Mouse (Mus musculus) frontal cortex, postnatal 10 days (tissue): ENCODE results near the gene Zbtb3.

ENCODE experiments used
- DNase-seq, 2 experiments: peaks; one replicate each; pipeline ENCODE4 v3.0.0; 2022; ENCODE audit warnings: low spot score in 2 of 2, mixed read lengths in 1 of 2

Zbtb3 gene

DNA sequence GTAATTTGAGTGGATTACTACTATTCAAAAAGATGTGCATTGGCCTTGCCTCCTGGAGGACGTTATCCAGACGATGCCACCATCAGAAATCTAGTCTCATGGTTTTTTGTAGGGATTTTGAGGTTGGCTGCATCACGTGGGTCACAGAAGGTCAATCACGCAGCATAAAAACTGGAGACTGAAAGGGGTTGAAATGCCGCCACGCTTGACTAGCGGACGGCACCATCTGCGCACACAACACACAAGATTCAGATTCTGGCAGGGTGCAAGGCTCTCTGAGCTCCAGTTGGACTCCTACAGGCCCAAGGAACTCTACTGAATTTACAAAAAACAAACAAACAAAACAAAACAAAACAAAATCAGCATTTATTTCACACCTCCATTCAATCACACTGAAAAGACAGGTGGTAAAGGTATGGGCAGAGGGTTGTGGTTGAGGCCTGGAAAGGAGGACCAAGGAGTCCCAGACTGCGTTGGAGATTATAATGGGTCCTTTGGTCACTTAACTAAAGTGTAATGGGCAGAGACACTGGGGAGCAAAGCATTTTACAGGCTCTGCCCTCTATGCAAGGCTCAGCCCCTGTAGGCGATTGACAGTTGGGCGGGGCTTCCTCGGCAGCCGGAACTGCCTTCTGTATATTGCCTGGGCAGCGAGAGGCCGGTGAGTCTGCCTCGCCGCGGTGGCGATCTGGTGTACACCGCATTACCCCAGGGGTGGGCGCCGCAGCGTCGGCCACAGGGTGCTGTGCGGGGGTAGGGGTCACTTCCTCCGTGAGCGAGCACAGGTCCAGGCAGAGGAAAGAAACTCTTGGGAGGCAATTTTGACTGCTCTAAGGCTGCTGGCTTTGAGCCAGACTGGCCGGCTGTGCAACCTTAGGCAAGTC, 37.8 kb downstream of the Zbtb3 start:
- DNase-seq = peak; percentile 66 to 69

- DNase-seq = no peak
Measured at GRCm38 (mm10) chr19:8841012-8841411, 38.7 kb downstream of the Zbtb3 start.

DNA sequence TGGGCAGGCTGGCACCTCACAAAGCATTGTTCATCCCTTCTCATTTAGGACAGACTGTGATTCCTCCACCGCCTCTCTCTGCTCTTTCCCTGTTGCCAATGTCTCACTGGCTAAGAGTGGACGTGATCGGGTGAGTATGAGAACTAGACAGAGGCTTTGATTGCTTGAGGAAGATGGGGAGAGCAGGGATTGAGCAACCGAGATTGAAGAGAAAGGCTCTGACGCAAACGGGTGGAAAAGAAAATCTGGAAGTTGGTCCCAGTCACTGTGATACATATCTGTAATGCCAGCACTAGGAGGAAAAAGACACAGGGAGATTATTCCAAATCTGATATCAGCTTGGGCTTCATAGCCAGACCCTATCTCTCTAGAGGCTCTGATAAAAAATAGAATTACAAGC, 40.6 kb downstream of the Zbtb3 start:
- DNase-seq = no peak

- peak; percentile 42 to 66 for DNase-seq
Measured at GRCm38 (mm10) chr19:8844371-8845129, 42.2 kb downstream of the Zbtb3 start.

DNA sequence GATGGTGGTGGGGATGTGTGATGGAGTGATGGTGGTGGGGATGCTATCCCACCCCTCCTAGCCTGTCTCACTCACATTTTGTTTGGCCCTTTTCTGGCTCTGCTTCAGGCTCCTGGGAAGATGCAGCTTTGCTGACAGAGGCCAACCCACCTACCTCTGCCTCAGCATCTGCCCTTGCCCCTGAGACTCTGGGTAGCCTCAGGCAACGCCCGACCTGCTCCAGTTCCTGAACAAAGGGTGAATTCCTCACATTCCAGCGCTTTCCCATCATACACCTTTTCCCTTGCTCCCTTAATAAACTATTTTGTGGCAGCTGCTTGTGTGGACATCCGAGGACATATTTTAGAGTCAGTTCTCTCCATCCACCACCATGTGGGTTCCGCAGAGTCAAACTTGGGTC, 46.0 kb downstream of the Zbtb3 start:
- no peak for DNase-seq

DNA sequence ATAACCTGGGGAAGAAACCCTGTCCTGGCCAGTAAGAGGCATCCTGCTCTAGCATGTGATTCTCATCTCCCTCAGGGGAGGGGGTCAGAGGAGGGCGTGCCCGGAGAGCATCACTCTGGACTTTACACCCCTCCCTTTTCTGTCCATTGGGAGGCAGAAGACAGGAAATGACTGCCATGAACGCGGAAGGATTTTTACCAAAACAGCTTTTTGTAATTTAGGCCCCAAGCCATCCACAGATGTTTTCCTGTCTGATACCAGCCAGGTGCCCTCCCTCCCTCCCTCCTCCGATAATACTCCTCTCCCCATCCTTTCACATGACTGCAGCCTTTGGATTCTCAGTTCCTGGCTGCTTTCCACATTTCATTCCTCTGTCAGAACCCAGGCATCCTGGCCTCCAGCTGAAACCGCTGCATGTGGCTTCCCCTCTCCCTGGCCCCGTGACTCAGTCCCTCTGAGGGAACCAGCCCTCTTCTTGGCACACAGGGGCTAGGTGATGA, 48.1 kb downstream of the Zbtb3 start, which contains the start of gene Lrrn4cl:
Gene Lrrn4cl, plus strand, starts transcription at position 367 of the 500 bp plus-strand sequence.
- DNase-seq = no peak

DNA sequence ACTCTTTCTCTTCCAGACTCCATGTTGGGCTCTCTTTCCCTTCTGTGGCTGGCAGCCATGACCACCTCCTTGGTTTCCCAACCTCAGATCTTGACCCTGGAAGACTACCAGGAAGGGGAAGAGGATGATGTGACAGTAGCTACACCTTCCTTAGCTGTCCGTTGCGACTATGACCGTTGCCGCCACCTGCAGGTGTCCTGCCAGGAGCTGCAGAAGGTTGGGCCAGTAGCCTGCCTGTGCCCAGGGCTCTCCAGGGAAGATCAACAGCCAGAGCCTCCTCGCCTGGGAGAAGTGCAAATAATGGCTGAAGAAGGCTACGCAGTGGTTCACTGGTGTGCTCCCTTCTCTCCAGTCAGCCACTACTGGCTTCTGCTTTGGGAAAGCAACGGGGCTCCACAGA, 49.3 kb downstream of the Zbtb3 start:
- no peak for DNase-seq

DNA sequence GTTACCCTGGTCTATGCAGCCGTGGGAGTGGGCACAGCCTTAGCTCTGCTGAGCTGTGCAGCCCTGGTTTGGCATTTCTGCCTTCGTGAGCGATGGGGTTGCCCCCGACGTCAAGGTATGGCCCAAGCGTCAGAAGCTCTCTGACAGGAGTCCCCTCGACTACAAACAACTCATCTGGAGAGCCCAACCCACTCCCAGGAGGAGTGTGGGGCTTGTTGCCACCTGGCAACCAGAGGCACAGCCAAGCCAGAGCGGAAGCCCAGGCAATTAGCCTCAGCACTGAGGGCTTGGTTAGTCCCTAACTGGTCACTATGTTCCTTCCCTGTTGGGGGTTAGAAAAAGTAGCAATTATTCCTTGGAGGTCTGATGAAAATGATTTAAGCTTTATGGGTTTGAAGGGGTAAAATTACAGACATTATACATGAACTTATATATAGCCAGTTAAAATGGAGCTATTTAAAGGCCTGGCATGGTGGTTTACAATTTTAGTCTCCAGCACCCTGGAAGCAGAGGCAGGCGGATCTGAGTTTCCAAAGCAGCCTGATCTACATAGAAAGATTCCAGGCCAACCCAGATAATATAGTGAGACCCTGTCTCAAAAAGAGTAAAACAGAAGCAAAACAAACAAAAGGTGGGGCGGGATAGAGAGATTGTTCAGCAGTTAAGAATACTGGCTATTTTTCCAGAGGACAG, 50.0 kb downstream of the Zbtb3 start:
- no peak for DNase-seq

DNA sequence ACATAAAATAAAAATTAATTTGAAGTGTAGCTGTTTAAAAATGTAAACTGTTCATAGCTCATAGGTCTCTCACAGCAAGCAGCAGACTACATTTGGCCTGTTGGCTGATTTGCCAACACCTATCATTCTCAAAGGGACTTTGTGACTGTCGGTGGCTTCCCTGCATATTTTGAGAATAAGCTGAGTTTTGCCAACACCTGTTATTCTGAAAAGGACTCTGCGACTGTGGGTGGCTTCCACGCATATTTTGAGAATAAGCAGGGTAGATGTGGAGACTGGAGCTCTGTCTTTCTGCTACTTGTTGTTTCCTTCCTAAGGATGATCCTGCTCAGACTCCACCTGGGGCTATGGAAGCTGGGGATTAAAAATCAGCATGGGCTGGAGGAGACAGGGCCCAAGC, 50.8 kb downstream of the Zbtb3 start:
- no peak for DNase-seq
